Mouse (Mus musculus) lung, embryonic 14.5 days (tissue): Measurements from ENCODE around the gene Ryr1. TPM values are rescaled to one million over a fixed set of nuclear protein-coding genes. Genes with fewer than 3 reads are reported as not detected.

ENCODE experiments used
- ATAC-seq: fragments of 200-750 bp; cut with Nextera tagmentation; 2 replicates; pipeline ENCODE4 v1.8.0; 2017; ENCODE audit warnings: mild to moderate bottlenecking, moderate TSS enrichment, moderate library complexity; ENCODE audit not compliant: insufficient read depth
- DNase-seq: peaks from one replicate; pipeline ENCODE4 v3.0.0-alpha.2; 2015
- H3K27ac ChIP-seq: fragments of 300-500 bp; sonication (generic); 2 replicates; pipeline ENCODE4 v1.5.1; 2014; ENCODE audit warnings: low read depth, mild to moderate bottlenecking, moderate library complexity
- H3K27me3 ChIP-seq: fragments of 300-500 bp; sonication (generic); 2 replicates; pipeline ENCODE4 v1.6.1; 2014; ENCODE audit warnings: low read length, control low read depth; ENCODE audit not compliant: insufficient read depth
- H3K36me3 ChIP-seq: fragments of 300-500 bp; sonication (generic); 2 replicates; pipeline ENCODE4 v1.6.1; 2014; ENCODE audit warnings: control low read depth; ENCODE audit not compliant: insufficient read depth
- H3K4me1 ChIP-seq: fragments of 300-500 bp; sonication (generic); 2 replicates; pipeline ENCODE4 v1.6.1; 2014; ENCODE audit warnings: antibody characterized with exemption, control low read depth; ENCODE audit not compliant: insufficient read depth
- H3K4me2 ChIP-seq: fragments of 300-500 bp; sonication (generic); 2 replicates; pipeline ENCODE4 v1.6.1; 2014; ENCODE audit warnings: mild to moderate bottlenecking
- H3K4me3 ChIP-seq: fragments of 300-500 bp; sonication (generic); 2 replicates; pipeline ENCODE4 v1.5.1; 2014; ENCODE audit warnings: low read depth, low read length
- H3K9ac ChIP-seq: fragments of 300-500 bp; sonication (generic); 2 replicates; pipeline ENCODE4 v1.6.1; 2014
- H3K9me3 ChIP-seq: fragments of 300-500 bp; sonication (generic); 2 replicates; pipeline ENCODE4 v1.6.1; 2016; ENCODE audit warnings: low read depth, low read length, control low read depth
- CTCF ChIP-seq: IDR thresholded peaks from 2 replicates; pipeline ENCODE4 v1.5.1; 2016; ENCODE audit warnings: antibody characterized with exemption, low read depth
- WGBS: fragments of 180-500 bp; shearing (Covaris S2); extraction: QIAGEN DNeasy Blood & Tissue Kit; methylation state at CpG from one replicate; pipeline ENCODE4 v1.1.7; 2014; 5-methylcytosine and 5-hydroxymethylcytosine counted together
- polyA plus RNA-seq: library from polyadenylated mRNA; unstranded; fragments of >200 nt; fragmentation: Nextera tagmentation; extraction: Ambion mirVana; gene quantifications from 2 replicates; pipeline ENCODE4 v1.2.1, GENCODE M21; 2014

The Ryr1 gene
- polyA plus RNA-seq, 1 experiment from 2014 or later = 0.45 TPM

DNA sequence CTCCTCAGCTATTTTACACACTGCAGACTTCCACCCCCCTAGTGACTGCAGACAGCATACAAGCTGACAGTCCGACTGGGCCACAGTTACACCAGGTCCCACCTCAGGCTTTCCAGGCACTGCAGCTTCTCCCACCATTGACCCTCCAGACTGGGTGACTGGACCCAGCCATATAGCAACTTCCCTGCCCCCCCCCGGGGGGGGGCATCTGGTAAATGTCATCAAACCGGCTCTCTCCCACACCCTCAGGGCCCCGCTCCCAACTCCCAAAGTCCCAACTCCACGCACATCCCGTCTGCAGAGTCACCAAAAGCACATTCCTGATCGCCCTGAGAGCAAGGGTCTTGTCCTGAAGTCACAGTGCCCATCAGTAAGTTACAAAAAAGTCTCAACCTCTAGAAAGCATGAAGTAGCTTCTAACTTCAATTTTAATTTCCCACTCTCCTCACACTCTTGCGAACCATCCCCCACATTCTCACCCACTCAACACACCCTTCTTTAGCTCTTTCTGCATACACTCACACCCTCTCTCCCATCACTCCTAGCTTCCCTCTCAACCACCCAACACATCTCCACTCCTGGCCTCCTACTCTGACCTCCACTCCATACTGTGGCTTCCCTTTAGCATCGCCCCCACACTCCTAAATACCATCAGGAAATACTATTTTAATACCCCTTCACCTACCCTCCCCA is 164.5 kb downstream of the Ryr1 start:
- no peak for DNase-seq
- WGBS = 14% methylated on average over 9 of the region's 9 CpGs
- TF ChIP-seq CTCF = 0 out of 2 replicates have a peak, but pooled peaks have one; percentile 4

DNA sequence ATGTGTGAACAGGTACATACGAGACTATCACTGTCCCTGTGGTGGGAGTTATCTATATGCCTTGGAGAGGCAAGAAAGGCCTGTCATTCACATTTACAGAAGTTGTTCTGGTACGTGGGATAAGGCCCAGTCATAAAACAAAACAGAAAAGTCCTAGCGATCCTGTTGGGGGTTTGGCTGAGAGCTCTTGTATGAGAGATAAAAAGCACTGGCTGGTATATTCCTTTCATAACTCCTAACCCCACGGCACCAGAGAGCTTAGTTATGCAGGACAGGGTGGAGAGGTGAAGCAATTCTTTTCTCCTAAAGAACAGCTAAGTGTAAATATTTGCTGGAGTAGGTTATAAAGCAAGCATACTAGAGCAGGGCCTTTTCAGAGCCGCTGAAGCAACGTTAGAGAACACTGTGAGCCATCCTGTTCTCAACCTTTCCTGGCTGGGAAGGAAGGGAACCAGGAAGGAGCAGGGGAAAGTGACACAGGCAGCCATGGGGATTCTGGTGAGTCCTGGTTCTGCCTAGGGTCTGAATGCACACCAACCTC is 165.4 kb downstream of the Ryr1 start:
- Histone ChIP-seq H3K9ac (peak overlapping the region; percentile 95), H3K4me2 (peak overlapping the region; percentile 92), H3K27ac (peak overlapping the region; percentile 76), H3K4me1 (peaks cover 47% of the 10 kb centered on the region), H3K9me3 (no peaks in the 10 kb centered on the region), H3K27me3 (no peaks in the 10 kb centered on the region), H3K36me3 (peaks cover 3% of the 10 kb centered on the region; the same call in 1 of the 2 replicates), H3K4me3 (peak overlapping the region; percentile 99)
- DNase-seq = peak; percentile 47
- no peak for TF ChIP-seq CTCF
- ATAC-seq = no peak
- WGBS = 21% methylated on average over 6 of the region's 6 CpGs

More for the DNA sequence above, 164.5 kb downstream of the Ryr1 start:
- Histone ChIP-seq H3K27ac (peak overlapping the region; percentile 76), H3K4me1 (peaks cover 40% of the 10 kb centered on the region), H3K9ac (peak overlapping the region; percentile 95), H3K4me3 (peak overlapping the region; percentile 99), H3K9me3 (no peaks in the 10 kb centered on the region), H3K36me3 (no peaks in the 10 kb centered on the region), H3K27me3 (no peaks in the 10 kb centered on the region), H3K4me2 (peak overlapping the region; percentile 92)
- ATAC-seq = no peak

DNA sequence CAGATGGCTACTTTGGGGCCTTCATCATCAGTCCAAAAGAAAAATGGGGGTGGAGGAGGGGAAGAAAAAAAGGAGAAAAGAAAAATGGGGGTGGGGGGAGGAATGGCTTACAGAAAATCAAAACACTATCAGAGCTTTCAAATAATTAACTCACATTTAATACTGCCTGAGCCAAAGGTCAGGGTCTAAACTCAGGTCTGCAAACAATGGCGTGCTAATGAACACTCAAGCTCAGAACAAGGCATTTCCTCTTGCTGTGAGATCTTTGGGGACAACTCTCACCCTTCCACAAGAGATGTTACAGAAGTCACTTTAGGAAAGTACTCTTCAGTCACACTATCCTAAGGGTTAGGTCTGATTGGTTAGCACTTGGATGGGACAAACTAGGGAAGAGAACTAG is 166.2 kb downstream of the Ryr1 start:
- Histone ChIP-seq H3K4me3 (peak overlapping the region; percentile 99; the same call in 1 of the 2 replicates), H3K27ac (peak overlapping the region; percentile 76; the same call in 1 of the 2 replicates), H3K9ac (0 out of 2 replicates have a peak overlapping the region, but pooled peaks have one; percentile 95)

DNA sequence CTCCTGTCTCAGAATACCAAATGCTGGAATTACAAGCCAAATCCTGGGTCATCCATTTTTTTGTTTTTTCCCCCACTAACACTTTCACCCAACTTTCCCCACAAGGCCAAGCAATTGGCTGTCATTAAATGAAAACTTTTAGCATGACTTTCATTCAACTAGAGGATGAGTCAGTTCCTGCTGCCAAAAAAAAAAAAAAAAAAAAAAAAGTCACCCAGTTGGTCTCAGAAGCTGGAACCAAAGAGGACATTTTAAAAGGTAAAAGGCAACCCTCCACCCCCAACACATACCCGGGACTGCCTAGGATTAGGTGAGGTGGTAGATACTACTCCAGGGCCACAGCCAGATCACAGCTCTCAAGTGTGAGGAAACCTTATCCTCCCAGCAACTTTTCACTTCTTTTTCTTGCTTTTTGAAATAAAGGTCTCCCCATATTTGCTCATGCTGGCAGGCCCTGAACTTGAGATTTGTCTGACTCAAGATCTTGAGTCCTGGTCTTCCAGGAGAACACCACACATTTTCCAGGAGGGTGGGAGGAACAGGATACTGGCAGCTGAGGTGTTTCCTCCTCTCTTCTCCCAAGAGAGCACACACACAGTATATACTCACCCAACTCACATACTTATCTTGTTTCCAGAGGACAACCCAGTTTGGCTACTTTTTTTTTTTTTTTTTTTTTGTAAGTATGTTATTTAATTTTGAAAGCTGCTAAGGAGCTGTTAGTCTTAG is 166.8 kb downstream of the Ryr1 start:
- H3K27ac ChIP-seq = peak overlapping the region; percentile 61
- H3K4me3 ChIP-seq = no peak overlapping the region
- no peaks in the 10 kb centered on the region for H3K27me3 ChIP-seq
- peak overlapping the region; percentile 92 for H3K4me2 ChIP-seq
- peaks cover 5% of the 10 kb centered on the region; the same call in 1 of the 2 replicates for H3K36me3 ChIP-seq
- DNase-seq (no peak), ATAC-seq (no peak)
- WGBS = 78% methylated on average over 1 of the region's 1 CpGs
- H3K4me1 ChIP-seq = peaks cover 57% of the 10 kb centered on the region
- no peaks in the 10 kb centered on the region for H3K9me3 ChIP-seq
- no peak overlapping the region for H3K9ac ChIP-seq
- TF ChIP-seq CTCF = no peak

More for the DNA sequence above, 166.2 kb downstream of the Ryr1 start:
- TF ChIP-seq CTCF = no peak
- no peaks in the 10 kb centered on the region for H3K27me3 ChIP-seq
- peak overlapping the region; percentile 92 for H3K4me2 ChIP-seq
- peaks cover 5% of the 10 kb centered on the region; the same call in 1 of the 2 replicates for H3K36me3 ChIP-seq
- DNase-seq = no peak
- no peak for ATAC-seq
- WGBS = 37% methylated on average over 1 of the region's 1 CpGs
- peaks cover 51% of the 10 kb centered on the region for H3K4me1 ChIP-seq
- no peaks in the 10 kb centered on the region for H3K9me3 ChIP-seq

DNA sequence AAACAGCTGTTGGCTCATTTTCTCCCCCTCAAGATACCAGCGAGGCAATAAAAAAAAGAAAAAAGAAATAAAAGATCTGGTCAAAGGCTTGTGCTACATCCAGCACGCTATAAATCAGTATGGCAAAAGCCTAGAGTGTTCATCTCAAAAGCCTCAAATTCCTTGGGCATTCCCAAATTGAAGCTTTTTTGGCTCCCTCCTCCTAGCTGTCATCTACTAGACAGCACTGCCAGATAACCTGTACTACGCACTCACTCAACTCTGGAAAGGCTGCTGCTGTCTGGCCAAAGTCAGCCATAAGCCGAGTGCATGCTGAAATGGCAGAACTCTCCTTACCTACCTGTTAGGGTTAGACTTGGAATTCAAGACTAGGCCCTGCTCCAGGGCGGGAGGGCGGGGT is 167.7 kb downstream of the Ryr1 start:
- WGBS = 46% methylated on average over 6 of the region's 6 CpGs
- ATAC-seq (peak; percentile 25; the same call in 1 of the 2 replicates), DNase-seq (peak; percentile 84)
- no peak overlapping the region for H3K9ac ChIP-seq
- no peak overlapping the region for H3K4me3 ChIP-seq
- no peak for TF ChIP-seq CTCF
- H3K4me1 ChIP-seq = peaks cover 65% of the 10 kb centered on the region
- H3K4me2 ChIP-seq = peak overlapping the region; percentile 92; the same call in 1 of the 2 replicates
- H3K27ac ChIP-seq = peak overlapping the region; percentile 61; the same call in 1 of the 2 replicates
- H3K36me3 ChIP-seq = peaks cover 5% of the 10 kb centered on the region; the same call in 1 of the 2 replicates
- H3K27me3 ChIP-seq = no peaks in the 10 kb centered on the region
- no peaks in the 10 kb centered on the region for H3K9me3 ChIP-seq

DNA sequence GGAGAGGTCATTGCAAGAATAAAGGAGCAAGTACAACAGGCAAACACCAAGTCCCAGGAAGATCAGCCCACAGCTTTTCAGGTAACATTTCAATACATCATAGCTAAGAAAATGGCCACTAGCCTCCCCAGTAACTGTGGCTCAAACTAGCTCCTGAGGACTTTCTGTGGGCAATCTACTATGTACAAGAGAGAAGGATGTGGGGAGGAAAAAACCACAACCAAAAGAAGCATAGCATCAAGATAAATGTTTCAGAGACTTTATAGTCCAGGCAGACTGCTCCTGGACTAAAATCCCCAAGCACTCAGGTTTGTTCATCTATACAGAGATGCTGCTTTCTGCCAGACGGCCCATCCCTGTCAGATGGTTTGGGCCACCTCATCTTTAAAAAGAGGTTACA is 168.7 kb downstream of the Ryr1 start:
- H3K4me1 ChIP-seq = peaks cover 76% of the 10 kb centered on the region
- H3K27me3 ChIP-seq = no peaks in the 10 kb centered on the region
- no peak overlapping the region for H3K4me3 ChIP-seq
- WGBS = 75% methylated on average over 1 of the region's 1 CpGs
- no peak for TF ChIP-seq CTCF
- ATAC-seq = no peak
- no peak for DNase-seq
- peaks cover 5% of the 10 kb centered on the region; the same call in 1 of the 2 replicates for H3K36me3 ChIP-seq
- no peaks in the 10 kb centered on the region for H3K9me3 ChIP-seq
- no peak overlapping the region for H3K4me2 ChIP-seq
- H3K9ac ChIP-seq = no peak overlapping the region
- no peak overlapping the region for H3K27ac ChIP-seq
